Mouse (Mus musculus): ENCODE data around the gene Dydc2. TPM values are rescaled to one million over a fixed set of nuclear protein-coding genes. Genes with fewer than 3 reads are reported as not detected.

The Dydc2 gene
- polyA plus RNA-seq, 1 experiment: not detected

- Histone ChIP-seq H3K4me3 (replicated peaks) (no peak overlapping the region), H3K4me1 (no peaks in the 10 kb centered on the region), H3K27me3 (replicated peaks) (no peaks in the 10 kb centered on the region), H3K9me3 (no peaks in the 10 kb centered on the region), H3K36me3 (replicated peaks; ENCODE audit: low read length) (no peaks in the 10 kb centered on the region)
- TF ChIP-seq FLI1 (IDR thresholded peaks at IDR 0.05; ENCODE audit: low read length) (no peak), GATA1 (IDR thresholded peaks at IDR 0.05; ENCODE audit: borderline replicate concordance, low read length) (no peak)
These were observed 18.5 kb downstream of the Dydc2 start for GRCm38 (mm10) chr14:41050471-41050870.

DNA sequence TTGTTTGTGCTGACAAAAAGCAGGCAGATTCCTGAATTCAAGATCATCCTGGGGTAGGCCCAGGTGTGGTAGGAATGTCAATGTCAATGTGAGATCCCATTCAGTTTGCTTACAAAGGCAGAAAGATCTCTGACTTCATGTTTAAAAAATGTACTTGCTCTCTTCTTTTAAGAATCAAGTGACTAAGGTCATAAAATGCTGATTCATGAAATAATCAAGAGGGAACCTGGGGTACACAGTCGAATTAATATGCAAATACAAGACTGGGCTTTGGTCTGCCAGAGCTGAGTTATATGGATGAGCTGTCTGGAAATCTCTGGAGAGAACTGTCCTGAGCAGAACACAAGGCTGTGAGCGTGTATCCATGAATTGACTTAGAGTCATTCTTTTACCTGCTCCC is 21.6 kb downstream of the Dydc2 start:
- Histone ChIP-seq H3K27me3 (replicated peaks) (no peaks in the 10 kb centered on the region), H3K4me3 (replicated peaks) (no peak overlapping the region), H3K4me1 (peaks cover 4% of the 10 kb centered on the region; the same call in 1 of the 2 replicates), H3K36me3 (replicated peaks; ENCODE audit: low read length) (no peaks in the 10 kb centered on the region), H3K9me3 (no peaks in the 10 kb centered on the region)
- TF ChIP-seq GATA1 (IDR thresholded peaks at IDR 0.05; ENCODE audit: borderline replicate concordance, low read length): no peak
- no peak for TF ChIP-seq FLI1 (IDR thresholded peaks at IDR 0.05; ENCODE audit: low read length)

DNA sequence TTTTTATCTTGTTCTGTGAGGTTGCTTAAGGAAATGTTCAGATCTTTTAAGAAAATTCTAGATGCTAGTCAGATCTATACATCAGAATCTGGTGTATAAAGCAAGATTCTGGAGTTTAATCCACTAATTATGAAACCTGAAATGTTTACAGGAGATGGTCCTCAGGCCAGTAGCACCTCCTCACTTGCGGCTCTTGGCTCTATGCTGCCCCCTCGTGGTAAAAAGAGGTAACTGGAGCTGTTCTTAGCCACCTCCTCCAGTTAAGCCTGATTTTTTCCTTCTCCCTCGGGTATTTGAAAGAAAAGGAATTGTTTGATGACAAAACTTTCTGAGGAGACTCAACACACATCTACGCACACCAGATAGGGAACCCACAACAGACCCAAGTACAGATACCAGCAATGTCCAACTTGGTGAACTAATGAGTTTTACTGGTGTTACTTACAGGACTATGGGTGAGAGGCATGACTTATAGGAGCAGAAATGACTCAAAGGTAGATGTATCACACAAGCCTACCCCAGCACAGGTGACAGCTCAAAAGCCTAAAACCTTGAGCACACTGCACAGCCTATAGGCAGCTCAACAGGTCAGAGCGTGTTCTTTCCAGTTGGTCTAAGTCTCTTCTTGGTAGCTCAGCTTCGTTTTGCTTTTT is 33.7 kb downstream of the Dydc2 start:
- no peak for TF ChIP-seq FLI1 (IDR thresholded peaks at IDR 0.05; ENCODE audit: low read length)
- no peak for TF ChIP-seq GATA1 (IDR thresholded peaks at IDR 0.05; ENCODE audit: borderline replicate concordance, low read length)
- Histone ChIP-seq H3K4me1 (peaks cover 24% of the 10 kb centered on the region), H3K9me3 (no peaks in the 10 kb centered on the region), H3K4me3 (replicated peaks) (no peak overlapping the region), H3K27me3 (replicated peaks) (no peaks in the 10 kb centered on the region), H3K36me3 (replicated peaks; ENCODE audit: low read length) (no peaks in the 10 kb centered on the region)

GRCm38 (mm10) chr14:41033135-41034110 is 35.6 kb downstream of the Dydc2 start:
- peaks cover 24% of the 10 kb centered on the region for H3K4me1 ChIP-seq
- no peaks in the 10 kb centered on the region for H3K9me3 ChIP-seq
- no peaks in the 10 kb centered on the region for H3K36me3 ChIP-seq (replicated peaks; ENCODE audit: low read length)
- TF ChIP-seq FLI1 (IDR thresholded peaks at IDR 0.05; ENCODE audit: low read length) (no peak), GATA1 (IDR thresholded peaks at IDR 0.05; ENCODE audit: borderline replicate concordance, low read length) (no peak)
- H3K27me3 ChIP-seq (replicated peaks): no peaks in the 10 kb centered on the region
- no peak overlapping the region for H3K4me3 ChIP-seq (replicated peaks)

DNA sequence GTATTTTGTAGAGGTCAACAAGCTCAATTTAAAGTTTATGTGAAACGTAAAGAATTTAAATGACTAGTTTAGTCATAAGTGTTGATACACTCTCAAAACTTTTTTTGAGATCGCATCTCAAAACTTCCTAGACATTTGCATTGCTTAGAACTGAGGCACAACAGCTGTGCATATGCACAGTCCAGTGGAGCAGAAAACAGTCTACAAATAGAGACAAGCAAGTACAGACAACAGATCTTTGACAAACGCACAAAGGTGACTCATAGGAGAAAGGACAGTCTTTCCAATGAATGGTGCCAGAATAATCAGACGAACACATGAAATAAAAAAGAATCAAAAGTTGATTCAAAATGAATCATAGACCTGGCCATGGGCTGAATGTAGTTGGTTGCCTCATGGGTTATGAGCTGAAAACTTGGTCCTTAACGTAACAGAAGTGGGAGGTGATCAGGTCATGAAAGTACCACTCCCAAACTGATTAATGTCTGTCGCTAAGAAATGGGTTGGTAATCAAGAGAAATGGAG is 38.0 kb downstream of the Dydc2 start:
- TF ChIP-seq FLI1 (IDR thresholded peaks at IDR 0.05; ENCODE audit: low read length) (no peak), GATA1 (IDR thresholded peaks at IDR 0.05; ENCODE audit: borderline replicate concordance, low read length) (no peak)

GRCm38 (mm10) chr14:41029303-41029702 is 39.7 kb downstream of the Dydc2 start:
- Histone ChIP-seq H3K4me1 (peaks cover 43% of the 10 kb centered on the region), H3K9me3 (no peaks in the 10 kb centered on the region), H3K4me3 (replicated peaks) (no peak overlapping the region), H3K27me3 (replicated peaks) (no peaks in the 10 kb centered on the region), H3K36me3 (replicated peaks; ENCODE audit: low read length) (no peaks in the 10 kb centered on the region)
- TF ChIP-seq FLI1 (IDR thresholded peaks at IDR 0.05; ENCODE audit: low read length) (no peak), GATA1 (IDR thresholded peaks at IDR 0.05; ENCODE audit: borderline replicate concordance, low read length) (no peak)

More for the DNA sequence above, 38.0 kb downstream of the Dydc2 start:
- Histone ChIP-seq H3K27me3 (replicated peaks) (no peaks in the 10 kb centered on the region), H3K4me3 (replicated peaks) (no peak overlapping the region), H3K36me3 (replicated peaks; ENCODE audit: low read length) (no peaks in the 10 kb centered on the region), H3K4me1 (peaks cover 42% of the 10 kb centered on the region), H3K9me3 (no peaks in the 10 kb centered on the region)

DNA sequence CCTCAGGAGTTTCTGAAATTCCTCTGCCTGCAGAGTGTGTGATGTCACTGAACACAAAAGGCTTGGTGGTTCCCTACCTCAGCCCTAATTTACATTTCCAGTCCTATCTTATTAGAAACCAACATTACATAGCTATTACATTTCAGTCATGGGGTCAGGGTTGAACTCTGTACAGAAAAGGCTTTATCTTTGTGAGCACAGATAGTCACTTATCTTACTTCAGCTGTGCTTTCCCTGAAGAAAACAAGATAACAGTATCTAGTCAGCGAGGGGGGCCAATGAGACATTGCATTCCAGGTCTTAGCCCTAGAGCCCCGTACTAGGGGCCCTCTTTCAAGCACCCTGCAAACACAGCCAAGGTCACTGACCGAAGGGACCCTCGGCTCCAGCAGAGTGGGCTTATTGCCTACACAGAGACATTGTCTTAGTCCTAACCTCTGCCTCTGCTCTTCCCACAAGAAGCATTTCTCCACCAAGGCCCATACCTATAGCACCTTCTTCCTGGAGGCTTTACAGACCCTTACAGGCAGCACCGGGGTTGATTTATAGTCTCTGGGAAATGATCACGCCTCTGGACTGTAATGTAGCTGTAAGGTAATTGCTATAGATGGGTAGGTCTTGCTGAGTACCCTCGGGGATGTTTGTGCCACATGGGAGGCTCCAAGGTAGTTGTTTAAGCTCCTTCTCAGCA is 43.3 kb downstream of the Dydc2 start:
- Histone ChIP-seq H3K9me3 (no peaks in the 10 kb centered on the region), H3K27me3 (replicated peaks) (no peaks in the 10 kb centered on the region), H3K4me3 (replicated peaks) (no peak overlapping the region), H3K4me1 (peaks cover 25% of the 10 kb centered on the region), H3K36me3 (replicated peaks; ENCODE audit: low read length) (no peaks in the 10 kb centered on the region)
- TF ChIP-seq GATA1 (IDR thresholded peaks at IDR 0.05; ENCODE audit: borderline replicate concordance, low read length) (no peak), FLI1 (IDR thresholded peaks at IDR 0.05; ENCODE audit: low read length) (no peak)

GRCm38 (mm10) chr14:41025087-41025486 is 43.9 kb downstream of the Dydc2 start:
- Histone ChIP-seq H3K36me3 (replicated peaks; ENCODE audit: low read length) (no peaks in the 10 kb centered on the region), H3K4me1 (peaks cover 25% of the 10 kb centered on the region), H3K9me3 (no peaks in the 10 kb centered on the region), H3K4me3 (replicated peaks) (no peak overlapping the region), H3K27me3 (replicated peaks) (no peaks in the 10 kb centered on the region)
- TF ChIP-seq GATA1 (IDR thresholded peaks at IDR 0.05; ENCODE audit: borderline replicate concordance, low read length) (no peak), FLI1 (IDR thresholded peaks at IDR 0.05; ENCODE audit: low read length) (no peak)

GRCm38 (mm10) chr14:41021246-41021645 is 47.8 kb downstream of the Dydc2 start:
- no peaks in the 10 kb centered on the region for H3K9me3 ChIP-seq
- H3K4me3 ChIP-seq (replicated peaks): no peak overlapping the region
- TF ChIP-seq GATA1 (IDR thresholded peaks at IDR 0.05; ENCODE audit: borderline replicate concordance, low read length) (no peak), FLI1 (IDR thresholded peaks at IDR 0.05; ENCODE audit: low read length) (no peak)
- H3K27me3 ChIP-seq (replicated peaks): no peaks in the 10 kb centered on the region
- no peaks in the 10 kb centered on the region for H3K36me3 ChIP-seq (replicated peaks; ENCODE audit: low read length)
- peaks cover 25% of the 10 kb centered on the region for H3K4me1 ChIP-seq
